Mouse (Mus musculus): ENCODE measurements at regions not wholly inside any gene's neighbourhood (a gene's known extent, or its start where the extent isn't known, plus 50 kb on each side); places are given as distances from the start of the nearest gene placed in this dataset.
A peak's percentile ranks its signal among the peaks of the same experiment; 100 is the strongest.

GRCm38 (mm10) chrX:21293666-21294065 lies 118.2 kb upstream of the Gm21876 start:
- TF ChIP-seq CTCF (IDR thresholded peaks at IDR 0.05; ENCODE audit: low read depth, low read length): peak; percentile 50; the same call in 1 of the 2 replicates
- TF ChIP-seq GATA2 (IDR thresholded peaks at IDR 0.05; ENCODE audit: borderline replicate concordance, low read depth, low read length): no peak
- no peak for TF ChIP-seq GATA1 (IDR thresholded peaks at IDR 0.05; ENCODE audit: borderline replicate concordance, low read length)

All from G1E (cell line).